Mouse (Mus musculus) cerebellum, postnatal 10 days (tissue): ENCODE measurements around the gene Sytl5.
A peak's percentile ranks its signal among the peaks of the same experiment; 100 is the strongest.

Source experiments
- DNase-seq, 2 experiments: peaks; one replicate each; pipeline ENCODE4 v3.0.0; 2021; ENCODE audit warnings: mixed read lengths in 2 of 2

Sytl5 gene

DNA sequence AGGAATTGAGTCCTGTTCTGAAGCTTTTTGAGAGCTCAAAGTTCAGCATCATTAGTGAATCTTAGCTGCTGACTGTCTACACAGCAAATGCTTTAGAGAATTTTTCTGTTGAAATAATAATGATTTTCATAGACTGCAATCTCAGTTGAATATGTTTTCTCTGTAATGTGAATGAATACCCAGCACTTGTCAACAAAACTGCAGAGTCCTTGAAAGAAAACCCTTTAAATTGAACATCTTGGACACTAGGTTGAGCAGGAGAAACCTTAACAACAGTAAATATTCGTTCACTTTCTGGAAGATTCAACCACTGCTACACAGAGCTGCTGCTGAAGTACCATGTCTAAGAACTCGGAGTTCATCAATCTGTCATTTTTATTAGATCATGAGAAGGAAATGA, at the start of gene Sytl5:
TSS of gene Sytl5 (plus strand) at position 301 of the 400 bp plus-strand sequence.
- no peak for DNase-seq

DNA sequence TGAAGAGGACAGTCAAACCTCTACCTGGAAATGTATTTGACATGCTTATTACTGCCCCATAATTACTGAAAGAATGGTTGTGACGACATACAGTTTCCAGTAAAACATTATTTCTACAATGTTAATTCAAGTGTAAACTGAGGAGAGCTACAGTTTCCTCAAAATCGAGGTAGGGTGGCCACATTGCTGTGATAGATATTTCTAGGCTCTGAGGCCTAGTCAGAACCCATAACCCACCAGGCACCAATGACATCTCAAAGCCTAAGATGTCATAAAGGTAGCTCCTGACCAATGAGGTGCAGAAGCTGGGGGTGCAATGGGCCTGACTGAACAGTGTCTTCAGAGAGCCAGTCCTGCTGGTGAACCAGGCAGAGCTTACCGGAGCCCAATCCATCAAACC, 38.8 kb upstream of the Sytl5 start, which contains the start of gene Hypm:
TSS of gene Hypm (plus strand) at position 301 of the 400 bp plus-strand sequence.
- DNase-seq: no peak

DNA sequence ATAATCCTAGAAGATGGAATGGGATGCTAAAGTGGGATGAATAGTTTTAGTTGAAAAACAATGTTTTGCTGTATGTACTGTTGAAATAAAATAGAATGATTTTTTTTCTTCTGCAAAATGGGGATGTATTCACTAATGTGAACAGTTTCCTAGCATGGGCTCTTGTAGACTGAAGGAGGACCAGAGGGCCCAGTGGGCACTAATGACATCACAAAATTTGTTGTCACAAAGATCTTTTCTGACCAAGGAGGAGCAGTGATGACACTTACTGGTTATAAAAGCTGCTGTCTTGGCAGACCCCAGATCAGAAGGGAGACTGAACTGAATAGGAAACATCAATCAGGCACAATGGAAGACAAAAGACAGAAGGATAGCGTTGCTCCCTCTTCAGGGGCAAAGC, 36.0 kb upstream of the Sytl5 start, which contains the start of gene H2al3:
TSS of gene H2al3 (plus strand) at position 301 of the 400 bp plus-strand sequence.
- DNase-seq: no peak

- no peak for DNase-seq
These were observed 23.6 kb upstream of the Sytl5 start for GRCm38 (mm10) chrX:9861859-9862258.

- no peak for DNase-seq
These were observed 9.9 kb upstream of the Sytl5 start for GRCm38 (mm10) chrX:9875519-9875918.

DNA sequence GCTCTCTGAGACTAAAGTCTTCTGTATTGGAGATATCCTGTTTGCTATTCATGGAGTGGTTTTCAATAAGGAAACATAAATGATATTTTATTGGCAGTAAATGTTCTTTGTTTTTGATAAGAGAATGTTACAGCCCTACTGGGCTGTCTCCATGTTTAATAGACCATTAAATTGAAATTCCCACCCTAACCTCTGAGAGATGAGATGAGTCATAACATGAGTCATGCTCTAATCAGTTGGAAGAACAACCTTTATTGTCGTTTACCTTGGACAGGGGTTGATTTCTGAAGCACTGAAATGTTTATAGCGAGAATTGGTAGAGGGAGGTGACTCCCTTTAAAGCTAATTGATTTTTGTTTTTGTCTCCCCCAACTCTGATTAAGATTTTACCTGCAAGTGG, 24.1 kb downstream of the Sytl5 start:
- no peak for DNase-seq

GRCm38 (mm10) chrX:9933839-9934238, 48.4 kb downstream of the Sytl5 start:
- DNase-seq: no peak

GRCm38 (mm10) chrX:9984094-9984669, 98.8 kb downstream of the Sytl5 start:
- DNase-seq: no peak

DNA sequence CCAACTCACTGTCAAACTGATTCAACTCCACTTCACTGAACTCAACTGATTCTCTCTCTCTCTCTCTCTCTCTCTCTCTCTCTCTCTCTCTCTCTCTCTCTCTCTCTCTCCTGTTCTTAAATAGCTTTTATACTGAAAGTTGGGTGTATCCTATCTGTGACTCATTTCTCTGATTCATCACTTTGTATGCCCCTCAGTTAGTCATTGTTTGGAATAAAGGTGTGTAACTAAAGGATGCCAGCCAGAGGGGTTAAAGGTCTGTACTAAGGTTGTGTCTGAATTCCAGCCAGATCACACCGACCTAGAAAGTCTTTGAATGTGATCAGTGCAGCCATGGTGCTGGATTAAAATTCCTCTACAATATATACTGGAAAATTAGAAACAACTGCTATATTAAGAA, 115.3 kb downstream of the Sytl5 start:
- DNase-seq: no peak

DNA sequence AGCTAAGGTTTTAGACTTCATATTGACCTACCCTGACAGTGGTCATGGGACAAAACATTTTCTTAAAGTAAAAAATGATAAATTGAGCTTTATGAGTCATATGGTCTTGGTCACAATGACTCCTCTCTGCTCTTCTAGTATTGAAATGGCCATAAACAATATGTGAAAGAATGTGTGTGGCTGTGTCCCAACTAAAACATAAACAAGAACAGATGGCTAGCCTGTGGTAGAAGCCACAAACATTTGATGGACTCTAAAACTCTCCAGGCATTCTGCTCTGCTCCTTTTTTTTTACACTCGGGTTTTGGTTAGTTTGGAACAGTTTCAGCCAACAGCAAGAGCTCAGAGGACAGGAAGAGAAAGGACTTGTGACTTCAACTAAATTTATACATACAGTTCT, 120.5 kb downstream of the Sytl5 start:
- DNase-seq: no peak

- DNase-seq: no peak
These were observed 122.4 kb downstream of the Sytl5 start for GRCm38 (mm10) chrX:10007675-10008270.

GRCm38 (mm10) chrX:10010202-10010601, 124.8 kb downstream of the Sytl5 start:
- no peak for DNase-seq

DNA sequence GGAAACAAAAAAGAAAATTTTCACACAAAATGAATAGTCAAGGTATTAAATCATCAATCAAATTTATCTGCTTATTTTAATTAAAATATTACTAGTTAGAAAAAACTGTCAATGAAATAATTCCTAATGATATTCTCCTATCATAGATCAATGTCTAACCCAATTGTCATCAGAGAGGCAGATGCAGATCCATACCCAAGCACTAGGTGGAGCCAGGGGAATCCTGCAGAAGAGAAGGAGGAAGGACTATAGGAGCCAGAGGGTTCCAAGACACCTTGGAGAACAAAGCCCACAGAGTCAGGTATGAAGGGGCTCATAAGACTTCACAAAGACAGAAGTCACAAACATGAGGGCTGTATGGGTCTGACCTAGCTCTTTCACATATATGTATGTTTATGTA, 149.2 kb downstream of the Sytl5 start:
- DNase-seq: peak; percentile 8 to 35
